8 mouse cellular contexts compared by ENCODE assay signal in the genomic region with DNA sequence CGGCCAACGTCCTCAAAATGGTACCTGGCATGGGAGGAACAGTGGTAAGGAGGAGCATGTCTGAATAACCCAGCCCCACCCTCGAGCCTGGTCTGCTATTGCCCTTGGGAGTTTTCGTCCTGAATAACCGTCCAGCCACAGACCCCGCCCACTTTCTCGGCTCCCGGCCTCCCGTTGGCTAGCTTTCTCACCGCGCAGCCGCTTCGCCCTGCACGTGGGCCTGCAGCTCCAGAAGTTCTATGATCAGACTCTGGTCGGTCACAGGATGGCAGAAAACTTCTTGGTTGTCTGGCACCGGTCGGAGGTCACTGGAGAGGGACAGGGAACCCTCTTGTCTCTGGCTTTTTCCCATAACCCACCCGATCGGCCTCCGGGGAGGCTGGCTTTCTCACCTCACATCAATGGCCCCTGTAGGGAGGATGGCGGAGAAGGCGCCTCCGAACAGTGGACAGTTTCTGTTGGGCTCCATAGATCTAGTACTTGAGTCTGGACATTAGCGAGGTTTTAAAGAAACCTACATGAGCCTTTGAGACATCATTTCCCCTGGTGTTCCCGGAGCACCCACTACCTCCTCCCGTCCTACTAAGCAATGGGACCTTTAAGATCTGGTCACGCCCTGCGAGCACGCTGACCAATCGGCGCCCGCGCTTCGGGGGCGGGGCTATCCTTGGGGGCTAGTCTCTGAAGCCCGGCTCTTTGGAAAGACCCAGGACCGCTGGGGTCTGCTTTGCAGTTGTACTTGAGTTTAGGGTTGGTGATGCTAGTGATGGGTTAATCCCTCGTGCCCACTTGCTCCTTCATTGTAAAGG. TPM values are rescaled to one million over a fixed set of nuclear protein-coding genes. Genes with fewer than 3 reads are reported as not detected.
DNase-seq lines count a peak whose midpoint lies in the region; ATAC-seq and TF ChIP-seq lines count a peak whose summit lies in the region.
"Not testable (repeated sequence)": the region's sequence is repeated elsewhere in the genome, so short reads cannot be mapped to it uniquely, and the experiment has no call there.

No protein-coding gene starts in this region.

- not testable (repeated sequence) for TF ChIP-seq EP300 in ES-Bruce4 (IDR thresholded peaks at IDR 0.05; ENCODE audit: insufficient read depth, low read depth, low read length); stomach, postnatal 0 days (optimal IDR thresholded peaks at IDR 0.05)

- WGBS in forebrain, embryonic 13.5 days, result under 1% methylated on average over 38 of the region's 38 CpGs
- WGBS in liver, embryonic 16.5 days (ENCODE audit: insufficient replicate concordance), result under 1% methylated on average over 37 of the region's 38 CpGs
- under 1% methylated on average over 38 of the region's 38 CpGs for WGBS in neural tube, embryonic 12.5 days
- WGBS in stomach, postnatal 0 days, result under 1% methylated on average over 37 of the region's 38 CpGs

- not testable (repeated sequence) for H3K27me3 ChIP-seq in ES-Bruce4 (ENCODE audit: control insufficient read depth, insufficient read depth, low read length, poor library complexity, severe bottlenecking); forebrain, embryonic 13.5 days; liver, embryonic 16.5 days (ENCODE audit: control insufficient read depth, insufficient read depth, low read depth, low read length); neural tube, embryonic 12.5 days (replicated peaks); stomach, postnatal 0 days (ENCODE audit: control insufficient read depth, insufficient read depth, low read length)

- H3K4me1 ChIP-seq in ES-Bruce4 (ENCODE audit: control insufficient read depth, insufficient read depth, low read length); forebrain, embryonic 13.5 days; stomach, postnatal 0 days (replicated peaks; ENCODE audit: control insufficient read depth, insufficient read depth): not testable (repeated sequence)
- peaks cover 11% of the 10 kb centered on the region for H3K4me1 ChIP-seq in liver, embryonic 16.5 days (ENCODE audit: control insufficient read depth, low read depth, low read length)
- peaks cover 10% of the 10 kb centered on the region for H3K4me1 ChIP-seq in neural tube, embryonic 12.5 days

- peak overlapping the region; percentile 71 for H3K9ac ChIP-seq in ES-Bruce4 (ENCODE audit: low read depth, poor library complexity, severe bottlenecking)
- H3K9ac ChIP-seq in forebrain, embryonic 13.5 days, result peak overlapping the region; percentile 50
- H3K9ac ChIP-seq in liver, embryonic 16.5 days (ENCODE audit: low read depth, low read length), result peak overlapping the region; percentile 15; the same call in 1 of the 2 replicates
- peak overlapping the region; percentile 47; the same call in 1 of the 2 replicates for H3K9ac ChIP-seq in neural tube, embryonic 12.5 days
- peak overlapping the region; percentile 45; the same call in 1 of the 2 replicates for H3K9ac ChIP-seq in stomach, postnatal 0 days (ENCODE audit: low read length)

- H3K9me3 ChIP-seq in ES-Bruce4 (replicated peaks; ENCODE audit: control insufficient read depth, insufficient read depth, low read length, poor library complexity, severe bottlenecking); forebrain, embryonic 13.5 days (replicated peaks); liver, embryonic 16.5 days (replicated peaks; ENCODE audit: control insufficient read depth, low read length); neural tube, embryonic 12.5 days; stomach, postnatal 0 days (ENCODE audit: control insufficient read depth, low read length): not testable (repeated sequence)

- peak overlapping the region; percentile 67 for H3K4me2 ChIP-seq in forebrain, embryonic 13.5 days
- peak overlapping the region; percentile 81 for H3K4me2 ChIP-seq in liver, embryonic 16.5 days (ENCODE audit: low read depth, low read length)
- peak overlapping the region; percentile 63 for H3K4me2 ChIP-seq in neural tube, embryonic 12.5 days (replicated peaks)
- peak overlapping the region; percentile 65 for H3K4me2 ChIP-seq in stomach, postnatal 0 days (replicated peaks; ENCODE audit: low read depth)

- peak overlapping the region; percentile 16; the same call in 1 of the 2 replicates for H3K27ac ChIP-seq in ES-Bruce4 (ENCODE audit: insufficient read depth, low read length)
- not testable (repeated sequence) for H3K27ac ChIP-seq in forebrain, embryonic 13.5 days; liver, embryonic 16.5 days (ENCODE audit: low read length); neural tube, embryonic 12.5 days; stomach, postnatal 0 days (replicated peaks)

- peak overlapping the region; percentile 67 for H3K4me3 ChIP-seq in ES-Bruce4 (ENCODE audit: low read depth, low read length)
- peak overlapping the region; percentile 46 for H3K4me3 ChIP-seq in forebrain, embryonic 13.5 days
- peak overlapping the region; percentile 59 for H3K4me3 ChIP-seq in liver, embryonic 16.5 days (ENCODE audit: low read depth, low read length)
- peak overlapping the region; percentile 41 for H3K4me3 ChIP-seq in neural tube, embryonic 12.5 days
- peak overlapping the region; percentile 38 for H3K4me3 ChIP-seq in stomach, postnatal 0 days (ENCODE audit: low read depth, low read length)

- TF ChIP-seq POLR2A in ES-Bruce4 (IDR thresholded peaks at IDR 0.05; ENCODE audit: insufficient read depth, low read length), result peak; percentile 42

- peak; percentile 77 for DNase-seq in c-Kit-positive CD71-positive TER-119-positive erythroid progenitor cells, embryonic 14.5 days (ENCODE audit: low spot score)
- DNase-seq in heart, postnatal 10 days, result peak; percentile 89 to 91
- peak; percentile 92 to 94 for DNase-seq in kidney, postnatal 4 days
- DNase-seq in stomach, postnatal 0 days (ENCODE audit: low spot score), result peak; percentile 90

- H3K36me3 ChIP-seq in ES-Bruce4 (ENCODE audit: control insufficient read depth, insufficient read depth, low read length, poor library complexity, severe bottlenecking); forebrain, embryonic 13.5 days (ENCODE audit: poor library complexity, severe bottlenecking); liver, embryonic 16.5 days (ENCODE audit: control insufficient read depth, insufficient read depth); neural tube, embryonic 12.5 days; stomach, postnatal 0 days (ENCODE audit: control insufficient read depth, insufficient read depth, low read length): not testable (repeated sequence)

- not testable (repeated sequence) for TF ChIP-seq CTCF in ES-Bruce4 (IDR thresholded peaks at IDR 0.05; ENCODE audit: low read depth, low read length); stomach, postnatal 0 days (IDR thresholded peaks at IDR 0.05; ENCODE audit: low read depth)

- peak; percentile 93 for ATAC-seq in forebrain, embryonic 13.5 days
- ATAC-seq in liver, embryonic 16.5 days (ENCODE audit: low read depth), result peak; percentile 86
- ATAC-seq in neural tube, embryonic 12.5 days (ENCODE audit: low FRiP score, low read depth), result peak; percentile 91
- ATAC-seq in stomach, postnatal 0 days (ENCODE audit: low FRiP score, low TSS enrichment), result peak; percentile 87

- intact Hi-C loops in heart, postnatal 10 days (cut with DNase I), result not testable (repeated sequence)

RNA-seq across cellular contexts. Expression of gene Rangrf, which starts 1.5 kb away (rescaled TPM):
- polyA plus RNA-seq in ES-Bruce4 (2011; ENCODE audit: insufficient read depth, insufficient read length, low read depth, missing spikeins), result 70.3 and 98.6 TPM in 2 replicates
- polyA plus RNA-seq in forebrain, embryonic 13.5 days (2015; fragmentation: Nextera tagmentation; extraction: Ambion mirVana), result 46.8 and 49.3 TPM in 2 replicates
- 10 to 100 TPM; 40.1 to 46.8 TPM for total RNA-seq in heart, postnatal 10 days (2021)
- polyA plus RNA-seq in liver, embryonic 16.5 days (2015; fragmentation: Nextera tagmentation; extraction: Ambion mirVana), result 16.3 and 19.3 TPM in 2 replicates
- polyA plus RNA-seq in neural tube, embryonic 12.5 days (2016; fragmentation: Nextera tagmentation; extraction: Ambion mirVana), result 37.4 and 42.2 TPM in 2 replicates
- polyA plus RNA-seq in stomach, postnatal 0 days (2015; fragmentation: Nextera tagmentation; extraction: Ambion mirVana), result 34.8 and 35.1 TPM in 2 replicates

RNA-seq across cellular contexts. Expression of gene Slc25a35, which starts 5.5 kb away (rescaled TPM):
- 3.4 and 4.6 TPM in 2 replicates for polyA plus RNA-seq in ES-Bruce4 (2011; ENCODE audit: insufficient read depth, insufficient read length, low read depth, missing spikeins)
- 1.2 and 1.4 TPM in 2 replicates for polyA plus RNA-seq in forebrain, embryonic 13.5 days (2015; fragmentation: Nextera tagmentation; extraction: Ambion mirVana)
- 1 to 10 TPM; 3.4 to 4.3 TPM for total RNA-seq in heart, postnatal 10 days (2021)
- 0.37 and 0.80 TPM in 2 replicates for polyA plus RNA-seq in liver, embryonic 16.5 days (2015; fragmentation: Nextera tagmentation; extraction: Ambion mirVana)
- polyA plus RNA-seq in neural tube, embryonic 12.5 days (2016; fragmentation: Nextera tagmentation; extraction: Ambion mirVana), result 1.9 and 2.5 TPM in 2 replicates
- polyA plus RNA-seq in stomach, postnatal 0 days (2015; fragmentation: Nextera tagmentation; extraction: Ambion mirVana), result 4.9 and 5.8 TPM in 2 replicates

RNA-seq across cellular contexts. Expression of gene Arhgef15, which starts 16.2 kb away (rescaled TPM):
- polyA plus RNA-seq in ES-Bruce4 (2011; ENCODE audit: insufficient read depth, insufficient read length, low read depth, missing spikeins), result 2.6 and 3.7 TPM in 2 replicates
- 5.9 and 6.8 TPM in 2 replicates for polyA plus RNA-seq in forebrain, embryonic 13.5 days (2015; fragmentation: Nextera tagmentation; extraction: Ambion mirVana)
- total RNA-seq in heart, postnatal 10 days (2021), result 10 to 100 TPM; 43.2 to 49.6 TPM
- polyA plus RNA-seq in liver, embryonic 16.5 days (2015; fragmentation: Nextera tagmentation; extraction: Ambion mirVana), result 1.7 and 2.0 TPM in 2 replicates
- 8.9 and 10.5 TPM in 2 replicates for polyA plus RNA-seq in neural tube, embryonic 12.5 days (2016; fragmentation: Nextera tagmentation; extraction: Ambion mirVana)
- polyA plus RNA-seq in stomach, postnatal 0 days (2015; fragmentation: Nextera tagmentation; extraction: Ambion mirVana), result 2.8 and 3.0 TPM in 2 replicates

RNA-seq across cellular contexts. Expression of gene Pfas, which starts 34.8 kb away (rescaled TPM):
- 79.6 and 85.3 TPM in 2 replicates for polyA plus RNA-seq in ES-Bruce4 (2011; ENCODE audit: insufficient read depth, insufficient read length, low read depth, missing spikeins)
- 34.9 and 37.7 TPM in 2 replicates for polyA plus RNA-seq in forebrain, embryonic 13.5 days (2015; fragmentation: Nextera tagmentation; extraction: Ambion mirVana)
- total RNA-seq in heart, postnatal 10 days (2021), result 1 to 10 TPM; 9.3 to 9.5 TPM
- 13.7 and 15.4 TPM in 2 replicates for polyA plus RNA-seq in liver, embryonic 16.5 days (2015; fragmentation: Nextera tagmentation; extraction: Ambion mirVana)
- polyA plus RNA-seq in neural tube, embryonic 12.5 days (2016; fragmentation: Nextera tagmentation; extraction: Ambion mirVana), result 26.3 and 30.9 TPM in 2 replicates
- polyA plus RNA-seq in stomach, postnatal 0 days (2015; fragmentation: Nextera tagmentation; extraction: Ambion mirVana), result 7.4 and 8.0 TPM in 2 replicates

RNA-seq across cellular contexts. Expression of gene Ctc1, which starts 42.3 kb away (rescaled TPM):
- polyA plus RNA-seq in ES-Bruce4 (2011; ENCODE audit: insufficient read depth, insufficient read length, low read depth, missing spikeins), result 164 and 169 TPM in 2 replicates
- polyA plus RNA-seq in forebrain, embryonic 13.5 days (2015; fragmentation: Nextera tagmentation; extraction: Ambion mirVana), result 55.6 and 67.4 TPM in 2 replicates
- total RNA-seq in heart, postnatal 10 days (2021), result 10 to 100 TPM; 21.9 to 26.6 TPM
- polyA plus RNA-seq in liver, embryonic 16.5 days (2015; fragmentation: Nextera tagmentation; extraction: Ambion mirVana), result 17.2 and 23.0 TPM in 2 replicates
- polyA plus RNA-seq in neural tube, embryonic 12.5 days (2016; fragmentation: Nextera tagmentation; extraction: Ambion mirVana), result 60.8 and 66.8 TPM in 2 replicates
- polyA plus RNA-seq in stomach, postnatal 0 days (2015; fragmentation: Nextera tagmentation; extraction: Ambion mirVana), result 11.1 and 11.5 TPM in 2 replicates

Comparison
In these comparisons a context has a peak if more than half of its experiments do, and no peak if none do; other contexts are left out.
1. H3K9ac ChIP-seq: peak in every context shown above with its lines; median percentile 71 in ES-Bruce4; 50 in forebrain, embryonic 13.5 days; 47 in neural tube, embryonic 12.5 days; 45 in stomach, postnatal 0 days; 15 in liver, embryonic 16.5 days.